Comparison of ENCODE assay signal across 20 mouse cellular contexts in the genomic region with DNA sequence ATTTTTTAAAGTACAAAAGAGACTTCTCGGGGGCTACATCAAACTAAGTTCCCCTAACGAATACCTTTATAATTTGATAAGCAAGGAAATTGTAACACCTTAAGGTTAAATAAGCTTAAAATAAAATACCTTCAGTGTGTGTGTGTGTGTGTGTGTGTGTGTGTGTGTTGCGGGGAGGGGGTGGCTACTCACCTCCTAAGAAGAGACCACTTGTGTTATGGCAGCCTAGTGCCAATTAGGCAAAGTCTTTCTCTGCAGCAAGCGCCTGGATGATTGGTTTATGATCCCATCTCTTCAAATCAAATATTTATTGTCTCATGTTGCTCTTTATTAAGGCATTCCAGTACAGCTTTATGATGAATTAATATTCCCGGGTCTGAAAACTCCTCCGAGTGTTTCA.
"Had no signal": no experiment of that assay in that cellular context is flagged by ENCODE, and none has a peak within 500 bp of the region (broad histone marks: within the 10 kb centered on the region; RNA-seq: fewer than 3 reads in every experiment).

No protein-coding gene starts in this region.

- H3K27ac ChIP-seq: liver, embryonic 14.5 days; macrophage; midbrain, embryonic 13.5 days; midbrain, embryonic 15.5 days; neural tube, embryonic 13.5 days had no signal

- DNase-seq: lung, adult 18-20 months; lung, embryonic 14.5 days; lung, postnatal 10 days; lung, postnatal 36 days; retina, postnatal 1 day; right cerebral cortex, adult 18-20 months; right cerebral cortex, postnatal 25 days; right cerebral cortex, postnatal 4 days; spleen, adult 18-20 months; thymus, adult 18-20 months; thymus, postnatal 14 days; thymus, postnatal 36 days had no signal

- H3K4me1 ChIP-seq: megakaryocyte, embryonic 14.5 days had no signal

- H3K9ac ChIP-seq: liver, embryonic 14.5 days; lung, embryonic 14.5 days; midbrain, embryonic 13.5 days; midbrain, embryonic 15.5 days; neural tube, embryonic 13.5 days had no signal

- H3K4me2 ChIP-seq: lung, embryonic 14.5 days; midbrain, embryonic 11.5 days; midbrain, embryonic 13.5 days; midbrain, embryonic 15.5 days; neural tube, embryonic 13.5 days had no signal

- H3K4me3 ChIP-seq: megakaryocyte, embryonic 14.5 days; midbrain, embryonic 13.5 days; midbrain, embryonic 15.5 days; myocyte; neural tube, embryonic 13.5 days had no signal

- ATAC-seq: midbrain, embryonic 13.5 days; midbrain, embryonic 15.5 days had no signal

- H3K27me3 ChIP-seq: megakaryocyte, embryonic 14.5 days; midbrain, embryonic 13.5 days; midbrain, embryonic 15.5 days; neural tube, embryonic 13.5 days had no signal

- H3K36me3 ChIP-seq: midbrain, embryonic 13.5 days; midbrain, embryonic 15.5 days; neural tube, embryonic 13.5 days had no signal

- H3K9me3 ChIP-seq: megakaryocyte, embryonic 14.5 days; midbrain, embryonic 13.5 days; midbrain, embryonic 15.5 days; neural tube, embryonic 13.5 days had no signal
